12 mouse cellular contexts compared by ENCODE assay signal in the genomic region with DNA sequence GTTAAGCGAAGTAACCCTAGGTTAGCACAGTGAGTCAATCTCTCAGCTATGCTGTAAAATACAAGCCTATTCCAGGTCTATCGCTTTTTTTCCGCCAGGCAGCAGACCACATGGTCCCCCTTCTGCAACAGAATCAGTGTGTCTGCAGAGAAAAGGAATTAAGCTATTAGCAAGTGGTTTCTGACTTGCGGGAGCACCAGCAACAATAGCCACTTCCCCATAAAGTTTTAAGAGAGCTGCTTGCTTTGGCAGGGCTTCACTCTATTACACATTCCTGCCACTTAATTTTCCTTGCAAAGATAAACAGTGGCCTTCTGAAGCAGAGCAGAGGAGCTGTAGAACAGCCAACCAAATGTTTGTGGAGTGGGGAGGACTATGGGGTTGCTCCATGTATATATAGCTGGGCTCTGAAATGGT. TPM values are rescaled to one million over a fixed set of nuclear protein-coding genes. Genes with fewer than 3 reads are reported as not detected.
DNase-seq lines count a peak whose midpoint lies in the region; ATAC-seq and TF ChIP-seq lines count a peak whose summit lies in the region.
"Had no signal": no experiment of that assay in that cellular context is flagged by ENCODE, and none has a peak within 500 bp of the region (broad histone marks: within the 10 kb centered on the region; RNA-seq: fewer than 3 reads in every experiment).

No protein-coding gene starts in this region.

- no peaks in the 10 kb centered on the region for H3K27me3 ChIP-seq in intestine, postnatal 0 days (replicated peaks; ENCODE audit: control insufficient read depth, insufficient read depth, low read length)
- H3K27me3 ChIP-seq in limb, embryonic 14.5 days (ENCODE audit: control insufficient read depth, insufficient read depth, low read length) = no peaks in the 10 kb centered on the region
- H3K27me3 ChIP-seq in stomach, embryonic 16.5 days (ENCODE audit: control insufficient read depth, insufficient read depth, low read length) = no peaks in the 10 kb centered on the region
- H3K27me3 ChIP-seq: midbrain, embryonic 15.5 days had no signal

- H3K4me3 ChIP-seq in layer of hippocampus, adult 2 months = no peak overlapping the region
- H3K4me3 ChIP-seq in intestine, postnatal 0 days (ENCODE audit: low read depth, low read length) = no peak overlapping the region
- H3K4me3 ChIP-seq in limb, embryonic 14.5 days (replicated peaks; ENCODE audit: low read length) = no peak overlapping the region
- no peak overlapping the region for H3K4me3 ChIP-seq in stomach, embryonic 16.5 days (replicated peaks; ENCODE audit: low read length)
- H3K4me3 ChIP-seq: erythroblast, embryonic 14.5 days; midbrain, embryonic 15.5 days had no signal

- TF ChIP-seq POLR2A in limb, embryonic 14.5 days (IDR thresholded peaks at IDR 0.05; ENCODE audit: borderline replicate concordance, extremely low read depth, insufficient read depth, insufficient read length) = no peak

- no peaks in the 10 kb centered on the region for H3K9me3 ChIP-seq in intestine, postnatal 0 days (ENCODE audit: control insufficient read depth)
- no peaks in the 10 kb centered on the region for H3K9me3 ChIP-seq in limb, embryonic 14.5 days (ENCODE audit: control insufficient read depth, low read length)
- H3K9me3 ChIP-seq in stomach, embryonic 16.5 days (replicated peaks; ENCODE audit: control insufficient read depth, low read length) = no peaks in the 10 kb centered on the region
- H3K9me3 ChIP-seq: midbrain, embryonic 15.5 days had no signal

- no peaks in the 10 kb centered on the region for H3K36me3 ChIP-seq in intestine, postnatal 0 days (ENCODE audit: control insufficient read depth, insufficient read depth)
- H3K36me3 ChIP-seq in limb, embryonic 14.5 days (ENCODE audit: control insufficient read depth, insufficient read depth, low read length) = no peaks in the 10 kb centered on the region
- no peaks in the 10 kb centered on the region for H3K36me3 ChIP-seq in stomach, embryonic 16.5 days (ENCODE audit: control insufficient read depth, insufficient read depth, low read length)
- H3K36me3 ChIP-seq: midbrain, embryonic 15.5 days had no signal

- no peak overlapping the region for H3K9ac ChIP-seq in intestine, postnatal 0 days (ENCODE audit: low read depth, low read length)
- H3K9ac ChIP-seq in limb, embryonic 14.5 days (ENCODE audit: low read depth, low read length, severe bottlenecking) = no peak overlapping the region
- H3K9ac ChIP-seq in stomach, embryonic 16.5 days (ENCODE audit: low read length) = no peak overlapping the region
- H3K9ac ChIP-seq: hindbrain, embryonic 14.5 days; midbrain, embryonic 15.5 days had no signal

- peak; percentile 18; the same call in 1 of the 2 replicates for TF ChIP-seq CTCF in layer of hippocampus, adult 2 months (conservative IDR thresholded peaks at IDR 0.05)
- TF ChIP-seq CTCF in intestine, postnatal 0 days (IDR thresholded peaks at IDR 0.05; ENCODE audit: low read depth) = peak; percentile 44

- H3K27ac ChIP-seq in layer of hippocampus, adult 2 months = no peak overlapping the region
- H3K27ac ChIP-seq in intestine, postnatal 0 days (ENCODE audit: low read depth, low read length) = no peak overlapping the region
- H3K27ac ChIP-seq in limb, embryonic 14.5 days (replicated peaks; ENCODE audit: low read depth, low read length) = no peak overlapping the region
- peak overlapping the region; percentile 49 for H3K27ac ChIP-seq in stomach, embryonic 16.5 days (ENCODE audit: low read length)
- H3K27ac ChIP-seq: hindbrain, embryonic 14.5 days; midbrain, embryonic 15.5 days had no signal

- 63% methylated on average over 4 of the region's 4 CpGs for WGBS in intestine, postnatal 0 days
- WGBS in limb, embryonic 14.5 days = 28% methylated on average over 4 of the region's 4 CpGs
- 57% methylated on average over 4 of the region's 4 CpGs for WGBS in stomach, embryonic 16.5 days

- no peak for ATAC-seq in intestine, postnatal 0 days
- peak; percentile 92 for ATAC-seq in limb, embryonic 14.5 days (ENCODE audit: low FRiP score, low read depth)
- peak; percentile 74; the same call in 1 of the 2 replicates for ATAC-seq in stomach, embryonic 16.5 days (ENCODE audit: insufficient read depth, low FRiP score)
- ATAC-seq: midbrain, embryonic 15.5 days had no signal

- DNase-seq in layer of hippocampus, adult 2 months (ENCODE audit: low spot score in 2 of 2) = no peak
- DNase-seq in layer of hippocampus, postnatal 10 days (ENCODE audit: low spot score in 2 of 2) = no peak
- DNase-seq in limb, embryonic 14.5 days (ENCODE audit: low spot score) = peak; percentile 76
- no peak for DNase-seq in adrenal gland, postnatal 10 days
- no peak for DNase-seq in cerebellum, adult 11-12 months
- no peak for DNase-seq in cerebellum, postnatal 14 days
- DNase-seq: thymus, postnatal 36 days had no signal

- no peak overlapping the region for H3K4me2 ChIP-seq in intestine, postnatal 0 days (replicated peaks; ENCODE audit: low read depth)
- no peak overlapping the region for H3K4me2 ChIP-seq in limb, embryonic 14.5 days (replicated peaks; ENCODE audit: low read depth, low read length, severe bottlenecking)
- H3K4me2 ChIP-seq in stomach, embryonic 16.5 days (ENCODE audit: low read depth, low read length) = no peak overlapping the region
- H3K4me2 ChIP-seq: hindbrain, embryonic 14.5 days; midbrain, embryonic 15.5 days had no signal

- H3K4me1 ChIP-seq in intestine, postnatal 0 days (replicated peaks; ENCODE audit: control insufficient read depth, insufficient read depth, low read length) = no peaks in the 10 kb centered on the region
- no peaks in the 10 kb centered on the region for H3K4me1 ChIP-seq in limb, embryonic 14.5 days (ENCODE audit: control insufficient read depth, insufficient read depth, low read length)
- H3K4me1 ChIP-seq in stomach, embryonic 16.5 days (ENCODE audit: control insufficient read depth, insufficient read depth, low read length) = peaks cover 6% of the 10 kb centered on the region; the same call in 1 of the 2 replicates
- H3K4me1 ChIP-seq: midbrain, embryonic 15.5 days had no signal

RNA-seq across cellular contexts. Expression of gene Osmr, which starts 59.8 kb away (rescaled TPM):
- total RNA-seq in layer of hippocampus, adult 2 months (2021) = 1 to 10 TPM; 2.4 to 4.0 TPM
- total RNA-seq in layer of hippocampus, postnatal 10 days (2021) = 1 to 10 TPM; 5.6 to 6.0 TPM
- polyA plus RNA-seq in intestine, postnatal 0 days (2015; fragmentation: Nextera tagmentation; extraction: Ambion mirVana) = 2.4 and 2.8 TPM in 2 replicates
- polyA plus RNA-seq in limb, embryonic 14.5 days (2012; rRNA removed) = 2.0 and 2.1 TPM in 2 replicates
- polyA plus RNA-seq in limb, embryonic 14.5 days (2014; fragmentation: Nextera tagmentation; extraction: Ambion mirVana) = 1.2 and 2.0 TPM in 2 replicates
- 2.2 and 2.5 TPM in 2 replicates for polyA plus RNA-seq in stomach, embryonic 16.5 days (2015; fragmentation: Nextera tagmentation; extraction: Ambion mirVana)
- 1 to 10 TPM; 7.0 to 7.5 TPM for total RNA-seq in adrenal gland, postnatal 10 days (2021)
- polyA plus RNA-seq: erythroblast, embryonic 14.5 days had no signal
